Mouse (Mus musculus): ENCODE results near the gene Disc1. TPM values are rescaled to one million over a fixed set of nuclear protein-coding genes. Genes with fewer than 3 reads are reported as not detected.

Gene Disc1
- polyA plus RNA-seq, 1 experiment from 2014 or later: 2.2 TPM

DNA sequence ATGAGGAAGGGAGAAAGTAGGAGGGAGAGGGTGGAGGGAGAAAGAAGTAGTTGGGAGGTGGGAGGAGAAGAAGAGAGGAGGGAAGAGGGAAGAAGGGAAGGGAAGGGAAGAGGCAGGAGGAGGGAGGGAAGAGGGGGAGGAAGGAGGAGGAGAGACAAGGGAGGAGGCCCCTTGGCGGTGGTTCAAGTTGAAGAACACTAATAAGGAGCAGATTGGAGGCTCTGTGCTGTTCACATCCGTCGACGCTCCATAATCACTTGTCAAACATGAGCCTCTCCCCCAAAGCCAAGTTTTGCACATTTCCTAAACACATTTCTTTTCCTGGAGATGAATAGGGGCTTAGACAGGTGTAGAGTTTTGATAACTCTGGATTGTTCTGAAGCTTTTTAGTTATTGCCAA lies 245.3 kb downstream of the Disc1 start:
- Histone ChIP-seq H3K9me3 (ENCODE audit: control insufficient read depth, low read length) (no peaks in the 10 kb centered on the region), H3K9ac (ENCODE audit: low read depth, low read length) (no peak overlapping the region), H3K27ac (ENCODE audit: low read depth, low read length) (no peak overlapping the region), H3K27me3 (ENCODE audit: control insufficient read depth, insufficient read depth, low read length) (no peaks in the 10 kb centered on the region), H3K4me3 (ENCODE audit: low read length) (no peak overlapping the region), H3K4me2 (replicated peaks; ENCODE audit: low read depth, low read length) (no peak overlapping the region), H3K4me1 (ENCODE audit: control insufficient read depth, insufficient read depth, low read length) (0 out of 2 replicates have a peak, but pooled peaks cover 5% of the 10 kb centered on the region), H3K36me3 (ENCODE audit: control insufficient read depth, insufficient read depth, low read length) (no peaks in the 10 kb centered on the region)
- WGBS: 29% methylated on average over 4 of the region's 4 CpGs
- ATAC-seq (ENCODE audit: low FRiP score, low TSS enrichment): no peak

DNA sequence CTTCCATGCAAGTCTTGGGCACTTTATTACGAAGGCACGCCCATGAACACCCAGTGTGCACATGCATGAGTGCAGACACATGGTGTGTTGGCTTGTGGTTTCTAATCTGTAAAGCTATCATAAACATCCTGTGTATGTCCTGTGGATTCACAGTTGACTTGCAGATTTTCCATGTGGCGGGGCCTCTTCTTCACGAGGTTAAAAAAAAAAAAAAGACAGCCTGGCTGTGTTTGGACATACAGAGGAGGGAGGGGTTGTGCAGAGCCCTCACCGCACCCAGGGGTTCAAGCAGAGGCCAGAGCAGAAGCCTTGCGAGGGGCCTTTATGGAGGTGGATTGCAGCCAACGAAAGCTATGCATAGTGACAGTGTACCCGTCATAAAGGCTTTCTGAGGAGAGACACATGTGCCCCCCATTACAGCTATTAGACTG lies 248.0 kb downstream of the Disc1 start:
- Histone ChIP-seq H3K9ac (ENCODE audit: low read depth, low read length) (no peak overlapping the region), H3K27me3 (ENCODE audit: control insufficient read depth, insufficient read depth, low read length) (no peaks in the 10 kb centered on the region), H3K27ac (ENCODE audit: low read depth, low read length) (peak overlapping the region; percentile 30; the same call in 1 of the 2 replicates), H3K9me3 (ENCODE audit: control insufficient read depth, low read length) (peaks cover 7% of the 10 kb centered on the region; the same call in 1 of the 2 replicates), H3K4me2 (replicated peaks; ENCODE audit: low read depth, low read length) (no peak overlapping the region), H3K36me3 (ENCODE audit: control insufficient read depth, insufficient read depth, low read length) (no peaks in the 10 kb centered on the region), H3K4me1 (ENCODE audit: control insufficient read depth, insufficient read depth, low read length) (0 out of 2 replicates have a peak, but pooled peaks cover 5% of the 10 kb centered on the region), H3K4me3 (ENCODE audit: low read length) (no peak overlapping the region)
- ATAC-seq (ENCODE audit: low FRiP score, low TSS enrichment): peak; percentile 80
- 63% methylated on average over 8 of the region's 8 CpGs for WGBS

DNA sequence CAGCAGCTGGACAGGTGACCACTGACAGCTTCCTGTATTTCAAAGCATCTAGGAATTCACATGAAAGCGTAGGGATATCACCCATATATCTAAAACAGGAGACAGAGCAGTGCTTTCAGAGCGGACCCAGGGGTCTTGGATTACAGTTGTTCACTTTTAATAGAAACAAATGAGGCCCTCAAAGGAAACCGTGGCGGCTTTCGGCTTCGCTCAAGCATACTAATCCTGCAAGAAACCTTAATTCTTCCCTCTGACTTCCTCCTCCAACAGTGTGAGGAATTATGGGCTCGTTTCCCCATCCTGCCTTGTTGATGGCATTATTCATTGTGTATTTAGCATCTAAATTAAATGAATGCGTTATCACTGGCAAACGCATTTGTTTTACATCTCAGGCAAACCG lies 252.7 kb downstream of the Disc1 start:
- H3K4me1 ChIP-seq (ENCODE audit: control insufficient read depth, insufficient read depth, low read length): peaks cover 5% of the 10 kb centered on the region; the same call in 1 of the 2 replicates
- peaks cover 7% of the 10 kb centered on the region; the same call in 1 of the 2 replicates for H3K9me3 ChIP-seq (ENCODE audit: control insufficient read depth, low read length)
- 50% methylated on average over 10 of the region's 10 CpGs for WGBS
- no peak for ATAC-seq (ENCODE audit: low FRiP score, low TSS enrichment)
- no peaks in the 10 kb centered on the region for H3K36me3 ChIP-seq (ENCODE audit: control insufficient read depth, insufficient read depth, low read length)
- H3K9ac ChIP-seq (ENCODE audit: low read depth, low read length): no peak overlapping the region
- no peak overlapping the region for H3K4me2 ChIP-seq (replicated peaks; ENCODE audit: low read depth, low read length)
- no peak overlapping the region for H3K27ac ChIP-seq (ENCODE audit: low read depth, low read length)
- H3K4me3 ChIP-seq (ENCODE audit: low read length): no peak overlapping the region
- H3K27me3 ChIP-seq (ENCODE audit: control insufficient read depth, insufficient read depth, low read length): no peaks in the 10 kb centered on the region

DNA sequence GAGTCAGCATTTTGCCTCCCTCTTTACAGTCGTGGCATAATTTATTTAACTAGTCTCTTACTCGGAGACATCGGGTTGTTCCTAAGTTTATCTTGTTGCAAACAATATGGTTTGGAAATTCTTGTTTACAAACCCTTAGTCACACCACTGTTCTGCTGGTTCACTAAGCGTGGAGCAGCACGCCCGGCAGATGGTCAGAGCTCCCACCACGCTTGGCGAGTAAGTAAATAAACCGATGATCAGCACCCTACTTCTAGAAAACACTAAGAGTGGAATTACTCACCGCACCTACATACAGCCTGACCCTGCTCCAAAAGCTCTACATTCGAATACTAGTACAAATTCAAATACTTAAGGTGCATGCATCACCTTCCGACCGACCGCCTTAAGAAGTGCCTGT lies 256.0 kb downstream of the Disc1 start:
- Histone ChIP-seq H3K4me3 (ENCODE audit: low read length) (no peak overlapping the region), H3K4me1 (ENCODE audit: control insufficient read depth, insufficient read depth, low read length) (peaks cover 8% of the 10 kb centered on the region; the same call in 1 of the 2 replicates), H3K9me3 (ENCODE audit: control insufficient read depth, low read length) (peaks cover 2% of the 10 kb centered on the region; the same call in 1 of the 2 replicates), H3K27ac (ENCODE audit: low read depth, low read length) (no peak overlapping the region), H3K36me3 (ENCODE audit: control insufficient read depth, insufficient read depth, low read length) (no peaks in the 10 kb centered on the region), H3K27me3 (ENCODE audit: control insufficient read depth, insufficient read depth, low read length) (no peaks in the 10 kb centered on the region), H3K4me2 (replicated peaks; ENCODE audit: low read depth, low read length) (no peak overlapping the region), H3K9ac (ENCODE audit: low read depth, low read length) (no peak overlapping the region)
- 57% methylated on average over 14 of the region's 14 CpGs for WGBS
- no peak for ATAC-seq (ENCODE audit: low FRiP score, low TSS enrichment)

Small RNAs within 50 kb of the gene (microRNA-seq; reads per million reads assigned to microRNA genes)
- gene Gm22197: not detected

Other genes starting within 250 kb of the Disc1 start
- 79.3 and 122 TPM in 2 replicates for gene Gnpat, start 191.2 kb upstream of the Disc1 start, polyA plus RNA-seq (2014; fragmentation: Nextera tagmentation; extraction: Ambion mirVana)
- 47.5 and 52.9 TPM in 2 replicates for gene 2810004N23Rik, start 191.1 kb upstream of the Disc1 start, polyA plus RNA-seq (2014; fragmentation: Nextera tagmentation; extraction: Ambion mirVana)
- 5.4 and 8.1 TPM in 2 replicates for gene Exoc8, start 156.5 kb upstream of the Disc1 start, polyA plus RNA-seq (2014; fragmentation: Nextera tagmentation; extraction: Ambion mirVana)
- 6.6 and 9.1 TPM in 2 replicates for gene Sprtn, start 156.3 kb upstream of the Disc1 start, polyA plus RNA-seq (2014; fragmentation: Nextera tagmentation; extraction: Ambion mirVana)
- 15.8 and 16.0 TPM in 2 replicates for gene Egln1, start 104.9 kb upstream of the Disc1 start, polyA plus RNA-seq (2014; fragmentation: Nextera tagmentation; extraction: Ambion mirVana)
- gene Tsnax, start 41.2 kb upstream of the Disc1 start, polyA plus RNA-seq (2014; fragmentation: Nextera tagmentation; extraction: Ambion mirVana): 86.0 and 128 TPM in 2 replicates

Data from kidney, embryonic 14.5 days (tissue).